7 mouse cellular contexts compared by ENCODE assay signal in genomic region chr13:23622175-23622671, GRCm38 (mm10). TPM values are rescaled to one million over a fixed set of nuclear protein-coding genes. Genes with fewer than 3 reads are reported as not detected.
DNase-seq lines count a peak whose midpoint lies in the region; ATAC-seq lines count a peak whose summit lies in the region.
"Not testable (repeated sequence)": the region's sequence is repeated elsewhere in the genome, so short reads cannot be mapped to it uniquely, and the experiment has no call there.

Gene Hist1h1e, minus strand, starts transcription at chr13:23622558.

- peak; percentile 96 for DNase-seq in adrenal gland, postnatal 14 days
- peak; percentile 93 for DNase-seq in embryonic facial prominence, embryonic 11.5 days (ENCODE audit: low spot score)
- DNase-seq in heart, adult 11 months, result peak; percentile 100
- peak; percentile 88 for DNase-seq in kidney, adult 18-20 months
- DNase-seq in limb, embryonic 11.5 days (ENCODE audit: low spot score), result peak; percentile 95
- peak; percentile 93 for DNase-seq in midbrain, embryonic 14.5 days
- DNase-seq in spleen, adult 18-20 months, result peak; percentile 81 to 84

- H3K27ac ChIP-seq in embryonic facial prominence, embryonic 11.5 days (replicated peaks; ENCODE audit: low read depth, low read length), result peak within 1 kb of the TSS; percentile 90
- peak within 1 kb of the TSS; percentile 99 for H3K27ac ChIP-seq in limb, embryonic 11.5 days (replicated peaks; ENCODE audit: low read depth, low read length)
- H3K27ac ChIP-seq in midbrain, embryonic 14.5 days (replicated peaks; ENCODE audit: low read depth, low read length), result peak within 1 kb of the TSS; percentile 86

- not testable (repeated sequence) for H3K9me3 ChIP-seq in embryonic facial prominence, embryonic 11.5 days (replicated peaks; ENCODE audit: control insufficient read depth, low read length); limb, embryonic 11.5 days (ENCODE audit: control insufficient read depth, low read length); midbrain, embryonic 14.5 days (ENCODE audit: control insufficient read depth, low read length)

- not testable (repeated sequence) for H3K4me1 ChIP-seq in embryonic facial prominence, embryonic 11.5 days (ENCODE audit: control insufficient read depth, insufficient read depth, low read length); limb, embryonic 11.5 days (ENCODE audit: control insufficient read depth, insufficient read depth, low read length)
- H3K4me1 ChIP-seq in midbrain, embryonic 14.5 days (ENCODE audit: control insufficient read depth, insufficient read depth, low read length), result peaks cover 13% of the 10 kb centered on the region

- peak; percentile 91 for ATAC-seq in embryonic facial prominence, embryonic 11.5 days (replicated peaks; ENCODE audit: insufficient number of reproducible peaks, low FRiP score, low TSS enrichment, low read depth)
- peak; percentile 92 for ATAC-seq in limb, embryonic 11.5 days (ENCODE audit: insufficient number of reproducible peaks, low FRiP score, low TSS enrichment, low read depth)
- peak; percentile 95 for ATAC-seq in midbrain, embryonic 14.5 days (ENCODE audit: low FRiP score, low TSS enrichment)

- H3K4me2 ChIP-seq in embryonic facial prominence, embryonic 11.5 days (ENCODE audit: low read depth, low read length), result peak within 1 kb of the TSS; percentile 62
- peak within 1 kb of the TSS; percentile 94 for H3K4me2 ChIP-seq in limb, embryonic 11.5 days (ENCODE audit: low read depth, severe bottlenecking)
- H3K4me2 ChIP-seq in midbrain, embryonic 14.5 days (ENCODE audit: low read length), result peak within 1 kb of the TSS; percentile 99

- WGBS in embryonic facial prominence, embryonic 11.5 days, result under 1% methylated on average over 51 of the region's 53 CpGs
- WGBS in limb, embryonic 11.5 days, result under 1% methylated on average over 52 of the region's 53 CpGs
- WGBS in midbrain, embryonic 14.5 days, result under 1% methylated on average over 48 of the region's 53 CpGs

- H3K36me3 ChIP-seq in embryonic facial prominence, embryonic 11.5 days (replicated peaks; ENCODE audit: control insufficient read depth, insufficient read depth, low read depth, low read length); limb, embryonic 11.5 days (ENCODE audit: control insufficient read depth, insufficient read depth, low read length); midbrain, embryonic 14.5 days (ENCODE audit: control insufficient read depth, insufficient read depth, low read length): not testable (repeated sequence)

- peak within 1 kb of the TSS; percentile 77 for H3K9ac ChIP-seq in embryonic facial prominence, embryonic 11.5 days (replicated peaks; ENCODE audit: low read length)
- H3K9ac ChIP-seq in limb, embryonic 11.5 days (ENCODE audit: low read length), result peak within 1 kb of the TSS; percentile 95
- H3K9ac ChIP-seq in midbrain, embryonic 14.5 days (replicated peaks; ENCODE audit: low read length), result peak within 1 kb of the TSS; percentile 71

- not testable (repeated sequence) for H3K27me3 ChIP-seq in embryonic facial prominence, embryonic 11.5 days (ENCODE audit: control insufficient read depth, insufficient read depth, low read length); limb, embryonic 11.5 days (ENCODE audit: control insufficient read depth, insufficient read depth, low read length); midbrain, embryonic 14.5 days (ENCODE audit: control insufficient read depth, insufficient read depth, low read length)

- H3K4me3 ChIP-seq in embryonic facial prominence, embryonic 11.5 days (ENCODE audit: low read depth, low read length), result peak within 1 kb of the TSS; percentile 48
- H3K4me3 ChIP-seq in limb, embryonic 11.5 days (ENCODE audit: low read depth, low read length), result peak within 1 kb of the TSS; percentile 70
- H3K4me3 ChIP-seq in midbrain, embryonic 14.5 days (replicated peaks; ENCODE audit: low read depth, low read length), result peak within 1 kb of the TSS; percentile 57

RNA-seq across cellular contexts. Expression of gene Hist1h1e, which starts in this region (rescaled TPM):
- total RNA-seq in adrenal gland, postnatal 14 days (2021), result 139 and 157 TPM in 2 replicates
- 23.0 and 24.4 TPM in 2 replicates for polyA plus RNA-seq in embryonic facial prominence, embryonic 11.5 days (2014; fragmentation: Nextera tagmentation; extraction: Ambion mirVana)
- polyA plus RNA-seq in limb, embryonic 11.5 days (2014; fragmentation: Nextera tagmentation; extraction: Ambion mirVana), result 20.3 and 24.6 TPM in 2 replicates
- polyA plus RNA-seq in midbrain, embryonic 14.5 days (2014; fragmentation: Nextera tagmentation; extraction: Ambion mirVana), result 4.4 and 8.6 TPM in 2 replicates

Comparison
In these comparisons a context has a peak if more than half of its experiments do, and no peak if none do; other contexts are left out.
1. Peak in every context shown above with its lines: DNase-seq, ATAC-seq, H3K4me3 ChIP-seq and H3K27ac ChIP-seq.